8 mouse cellular contexts compared by ENCODE assay signal in genomic region chr8:85433017-85433393, GRCm38 (mm10). TPM values are rescaled to one million over a fixed set of nuclear protein-coding genes. Genes with fewer than 3 reads are reported as not detected.
A peak's percentile ranks its signal among the peaks of the same experiment; 100 is the strongest.
DNase-seq lines count a peak whose midpoint lies in the region; ATAC-seq lines count a peak whose summit lies in the region.

No protein-coding gene starts in this region.

- H3K4me2 ChIP-seq in heart, embryonic 16.5 days (ENCODE audit: low read depth, low read length), result peak overlapping the region; percentile 69
- H3K4me2 ChIP-seq in hindbrain, embryonic 16.5 days (ENCODE audit: low read length), result peak overlapping the region; percentile 49
- H3K4me2 ChIP-seq in midbrain, embryonic 13.5 days (replicated peaks), result peak overlapping the region; percentile 59

- H3K27me3 ChIP-seq in heart, embryonic 16.5 days (ENCODE audit: control insufficient read depth, insufficient read depth, low read length), result no peaks in the 10 kb centered on the region
- H3K27me3 ChIP-seq in hindbrain, embryonic 16.5 days (replicated peaks; ENCODE audit: control insufficient read depth, insufficient read depth, low read length), result no peaks in the 10 kb centered on the region
- H3K27me3 ChIP-seq in midbrain, embryonic 13.5 days, result no peaks in the 10 kb centered on the region

- peaks cover 17% of the 10 kb centered on the region for H3K4me1 ChIP-seq in heart, embryonic 16.5 days (ENCODE audit: control insufficient read depth, insufficient read depth, low read length)
- H3K4me1 ChIP-seq in hindbrain, embryonic 16.5 days (ENCODE audit: control insufficient read depth, insufficient read depth, low read depth, low read length), result peaks cover 20% of the 10 kb centered on the region
- peaks cover 27% of the 10 kb centered on the region for H3K4me1 ChIP-seq in midbrain, embryonic 13.5 days (replicated peaks)

- H3K4me3 ChIP-seq in heart, embryonic 16.5 days (ENCODE audit: low read length), result peak overlapping the region; percentile 82
- H3K4me3 ChIP-seq in hindbrain, embryonic 16.5 days (ENCODE audit: low read length), result peak overlapping the region; percentile 63
- H3K4me3 ChIP-seq in midbrain, embryonic 13.5 days (replicated peaks), result peak overlapping the region; percentile 81

- no peak for DNase-seq in heart, postnatal 14 days
- no peak for DNase-seq in ovary, postnatal 14 days (ENCODE audit: low spot score)
- DNase-seq in urinary bladder, adult 2 months (ENCODE audit: low spot score), result no peak
- DNase-seq in embryo, embryonic 10 days (ENCODE audit: low spot score), result no peak

- under 1% methylated on average over 6 of the region's 6 CpGs for WGBS in heart, embryonic 16.5 days
- 1% methylated on average over 6 of the region's 6 CpGs for WGBS in hindbrain, embryonic 16.5 days
- whole genome bisulfite sequencing in midbrain, embryonic 13.5 days, result 2% methylated on average over 6 of the region's 6 CpGs

- intact Hi-C loops in heart, postnatal 14 days (cut with DNase I), result no loop called here

- H3K9ac ChIP-seq in heart, embryonic 16.5 days (ENCODE audit: low read length), result peak overlapping the region; percentile 70
- peak overlapping the region; percentile 38; the same call in 1 of the 2 replicates for H3K9ac ChIP-seq in hindbrain, embryonic 16.5 days (ENCODE audit: low read depth, low read length)
- H3K9ac ChIP-seq in midbrain, embryonic 13.5 days (replicated peaks), result peak overlapping the region; percentile 21; the same call in 1 of the 2 replicates

- H3K36me3 ChIP-seq in heart, embryonic 16.5 days (ENCODE audit: control insufficient read depth, insufficient read depth), result no peaks in the 10 kb centered on the region
- H3K36me3 ChIP-seq in hindbrain, embryonic 16.5 days (ENCODE audit: control insufficient read depth, insufficient read depth, low read length), result no peaks in the 10 kb centered on the region
- H3K36me3 ChIP-seq in midbrain, embryonic 13.5 days, result no peaks in the 10 kb centered on the region

- peak overlapping the region; percentile 87 for H3K27ac ChIP-seq in heart, embryonic 16.5 days (ENCODE audit: low read length)
- peak overlapping the region; percentile 54; the same call in 1 of the 2 replicates for H3K27ac ChIP-seq in hindbrain, embryonic 16.5 days (ENCODE audit: low read depth, low read length)
- no peak overlapping the region for H3K27ac ChIP-seq in midbrain, embryonic 13.5 days

- peaks cover 3% of the 10 kb centered on the region for H3K9me3 ChIP-seq in heart, embryonic 16.5 days (replicated peaks; ENCODE audit: control insufficient read depth, low read length)
- H3K9me3 ChIP-seq in hindbrain, embryonic 16.5 days (ENCODE audit: control insufficient read depth, low read length), result no peaks in the 10 kb centered on the region
- H3K9me3 ChIP-seq in midbrain, embryonic 13.5 days, result no peaks in the 10 kb centered on the region

- peak; percentile 14 for ATAC-seq in heart, embryonic 16.5 days (replicated peaks; ENCODE audit: extremely low read depth, insufficient read depth, low FRiP score)
- ATAC-seq in common myeloid progenitor, adult 5-6 weeks (replicated peaks; ENCODE audit: low read depth, poor library complexity, severe bottlenecking), result peak; percentile 53
- peak; percentile 81 for ATAC-seq in hindbrain, embryonic 16.5 days
- peak; percentile 77; the same call in 1 of the 2 replicates for ATAC-seq in midbrain, embryonic 13.5 days

RNA-seq across cellular contexts. Expression of gene 4921524J17Rik, which starts 0.4 kb away (rescaled TPM):
- 56.8 and 70.0 TPM in 2 replicates for polyA plus RNA-seq in heart, embryonic 16.5 days (2015; fragmentation: Nextera tagmentation; extraction: Ambion mirVana)
- 10 to 100 TPM; 20.7 to 23.2 TPM for total RNA-seq in heart, postnatal 14 days (2021)
- 79.4 and 79.9 TPM in 2 replicates for total RNA-seq in common myeloid progenitor, adult 5-6 weeks (2017)
- 39.2 and 40.2 TPM in 2 replicates for polyA plus RNA-seq in hindbrain, embryonic 16.5 days (2015; fragmentation: Nextera tagmentation; extraction: Ambion mirVana)
- polyA plus RNA-seq in midbrain, embryonic 13.5 days (2015; fragmentation: Nextera tagmentation; extraction: Ambion mirVana), result 39.4 and 46.3 TPM in 2 replicates
- polyA plus RNA-seq in urinary bladder, adult 2 months (2012; rRNA removed), result 16.4 TPM in 2 replicates

RNA-seq across cellular contexts. Expression of gene Mylk3, which starts 46.9 kb away (rescaled TPM):
- 254 and 278 TPM in 2 replicates for polyA plus RNA-seq in heart, embryonic 16.5 days (2015; fragmentation: Nextera tagmentation; extraction: Ambion mirVana)
- 100 to 1,000 TPM; 332 to 359 TPM for total RNA-seq in heart, postnatal 14 days (2021)
- 11.2 and 15.0 TPM in 2 replicates for total RNA-seq in common myeloid progenitor, adult 5-6 weeks (2017)
- polyA plus RNA-seq in hindbrain, embryonic 16.5 days (2015; fragmentation: Nextera tagmentation; extraction: Ambion mirVana), result 0.19 and 0.66 TPM in 2 replicates
- 0.07 and 0.09 TPM in 2 replicates for polyA plus RNA-seq in midbrain, embryonic 13.5 days (2015; fragmentation: Nextera tagmentation; extraction: Ambion mirVana)
- 0.21 and 0.22 TPM in 2 replicates for polyA plus RNA-seq in urinary bladder, adult 2 months (2012; rRNA removed)

RNA-seq across cellular contexts. Expression of gene Gpt2, which starts 59.4 kb away (rescaled TPM):
- polyA plus RNA-seq in heart, embryonic 16.5 days (2015; fragmentation: Nextera tagmentation; extraction: Ambion mirVana), result 5.7 and 6.1 TPM in 2 replicates
- total RNA-seq in heart, postnatal 14 days (2021), result 10 to 100 TPM; 37.6 to 45.2 TPM
- total RNA-seq in common myeloid progenitor, adult 5-6 weeks (2017), result 1.1 and 3.7 TPM in 2 replicates
- 58.1 and 62.2 TPM in 2 replicates for polyA plus RNA-seq in hindbrain, embryonic 16.5 days (2015; fragmentation: Nextera tagmentation; extraction: Ambion mirVana)
- 26.3 and 27.9 TPM in 2 replicates for polyA plus RNA-seq in midbrain, embryonic 13.5 days (2015; fragmentation: Nextera tagmentation; extraction: Ambion mirVana)
- 29.5 and 31.1 TPM in 2 replicates for polyA plus RNA-seq in urinary bladder, adult 2 months (2012; rRNA removed)

Comparison
In these comparisons a context has a peak if more than half of its experiments do, and no peak if none do; other contexts are left out.
1. ATAC-seq: peak in every context shown above with its lines; median percentile 81 in hindbrain, embryonic 16.5 days; 77 in midbrain, embryonic 13.5 days; 53 in common myeloid progenitor, adult 5-6 weeks; 14 in heart, embryonic 16.5 days.
2. RNA of gene Mylk3, which starts 46.9 kb away (polyA plus RNA-seq): 254 to 278 TPM in heart, embryonic 16.5 days; 0.21 to 0.22 TPM in urinary bladder, adult 2 months, 0.19 to 0.66 TPM in hindbrain, embryonic 16.5 days and 0.07 to 0.09 TPM in midbrain, embryonic 13.5 days; every median in the first group is over 100 times any median in the second.
3. Peak in every context shown above with its lines, with median percentiles within 50 percentile points of each other: H3K4me2 ChIP-seq, H3K4me3 ChIP-seq and H3K9ac ChIP-seq.